Mouse (Mus musculus): Measurements from ENCODE around the gene Creb5. TPM values are rescaled to one million over a fixed set of nuclear protein-coding genes. Genes with fewer than 3 reads are reported as not detected.

Creb5 gene
- polyA plus RNA-seq, 1 experiment from 2014 or later, result 14.8 TPM

GRCm38 (mm10) chr6:53593603-53594002, 306.5 kb downstream of the Creb5 start:
- Histone ChIP-seq H3K27ac (ENCODE audit: low read length) (peak overlapping the region; percentile 3; the same call in 1 of the 2 replicates), H3K9me3 (ENCODE audit: control insufficient read depth, low read length) (peaks cover 2% of the 10 kb centered on the region; the same call in 1 of the 2 replicates), H3K36me3 (ENCODE audit: control insufficient read depth, insufficient read depth) (no peaks in the 10 kb centered on the region), H3K9ac (replicated peaks; ENCODE audit: low read depth, low read length) (no peak overlapping the region), H3K4me2 (ENCODE audit: low read length) (no peak overlapping the region), H3K4me3 (replicated peaks; ENCODE audit: low read length) (no peak overlapping the region), H3K4me1 (replicated peaks; ENCODE audit: control insufficient read depth, insufficient read depth, low read length) (peaks cover 14% of the 10 kb centered on the region), H3K27me3 (replicated peaks; ENCODE audit: control insufficient read depth, insufficient read depth, low read length) (no peaks in the 10 kb centered on the region)
- ATAC-seq, result peak; percentile 79
- 9% methylated on average over 4 of the region's 4 CpGs for WGBS

DNA sequence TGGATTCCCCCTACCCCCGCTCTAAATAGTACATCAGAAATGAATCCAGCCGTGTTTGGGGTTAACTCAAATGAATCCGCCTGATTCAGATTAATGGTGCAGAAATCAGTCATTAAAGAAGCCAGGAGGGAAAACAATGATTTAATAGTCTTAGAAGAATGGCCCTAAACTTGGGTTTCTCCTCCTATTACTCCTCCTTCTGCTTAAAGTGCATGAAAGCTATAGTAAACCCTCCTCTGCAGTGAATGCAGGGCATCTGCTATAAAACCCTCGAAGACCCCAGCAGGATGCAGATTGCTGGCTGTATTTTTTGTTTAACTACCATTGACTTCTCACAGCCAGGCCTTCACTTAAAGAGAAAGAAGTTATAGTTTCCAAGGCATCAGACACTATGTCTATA, 307.2 kb downstream of the Creb5 start:
- Histone ChIP-seq H3K36me3 (ENCODE audit: control insufficient read depth, insufficient read depth) (no peaks in the 10 kb centered on the region), H3K9me3 (ENCODE audit: control insufficient read depth, low read length) (peaks cover 2% of the 10 kb centered on the region; the same call in 1 of the 2 replicates), H3K4me3 (replicated peaks; ENCODE audit: low read length) (no peak overlapping the region), H3K4me2 (ENCODE audit: low read length) (no peak overlapping the region), H3K9ac (replicated peaks; ENCODE audit: low read depth, low read length) (no peak overlapping the region), H3K27me3 (replicated peaks; ENCODE audit: control insufficient read depth, insufficient read depth, low read length) (no peaks in the 10 kb centered on the region), H3K4me1 (replicated peaks; ENCODE audit: control insufficient read depth, insufficient read depth, low read length) (peaks cover 14% of the 10 kb centered on the region), H3K27ac (ENCODE audit: low read length) (no peak overlapping the region)
- 35% methylated on average over 4 of the region's 4 CpGs for WGBS
- no peak for ATAC-seq

DNA sequence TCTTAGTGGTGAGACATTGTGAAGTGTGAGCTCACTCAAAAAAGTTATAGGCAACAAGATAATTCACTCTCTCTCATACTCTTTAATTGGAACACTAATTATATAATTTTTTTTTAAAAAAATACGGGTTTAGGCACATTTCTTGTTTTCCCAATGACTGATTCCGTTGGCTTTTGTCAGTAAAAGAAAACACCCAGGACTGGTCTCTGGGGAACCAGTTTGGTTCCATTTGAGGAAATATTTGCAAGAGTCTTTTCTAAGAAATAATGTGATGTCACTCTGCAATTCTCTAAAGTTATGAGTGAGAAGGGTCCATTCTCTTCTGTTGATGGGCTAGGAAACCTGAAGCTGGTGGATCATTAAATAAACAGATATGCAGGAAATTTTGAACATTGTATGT, 309.3 kb downstream of the Creb5 start:
- Histone ChIP-seq H3K4me2 (ENCODE audit: low read length) (no peak overlapping the region), H3K9ac (replicated peaks; ENCODE audit: low read depth, low read length) (no peak overlapping the region), H3K4me1 (replicated peaks; ENCODE audit: control insufficient read depth, insufficient read depth, low read length) (peaks cover 16% of the 10 kb centered on the region), H3K36me3 (ENCODE audit: control insufficient read depth, insufficient read depth) (no peaks in the 10 kb centered on the region), H3K27me3 (replicated peaks; ENCODE audit: control insufficient read depth, insufficient read depth, low read length) (no peaks in the 10 kb centered on the region), H3K9me3 (ENCODE audit: control insufficient read depth, low read length) (peaks cover 2% of the 10 kb centered on the region; the same call in 1 of the 2 replicates), H3K4me3 (replicated peaks; ENCODE audit: low read length) (no peak overlapping the region), H3K27ac (ENCODE audit: low read length) (no peak overlapping the region)
- WGBS, result 81% methylated on average over 2 of the region's 2 CpGs
- ATAC-seq, result no peak

DNA sequence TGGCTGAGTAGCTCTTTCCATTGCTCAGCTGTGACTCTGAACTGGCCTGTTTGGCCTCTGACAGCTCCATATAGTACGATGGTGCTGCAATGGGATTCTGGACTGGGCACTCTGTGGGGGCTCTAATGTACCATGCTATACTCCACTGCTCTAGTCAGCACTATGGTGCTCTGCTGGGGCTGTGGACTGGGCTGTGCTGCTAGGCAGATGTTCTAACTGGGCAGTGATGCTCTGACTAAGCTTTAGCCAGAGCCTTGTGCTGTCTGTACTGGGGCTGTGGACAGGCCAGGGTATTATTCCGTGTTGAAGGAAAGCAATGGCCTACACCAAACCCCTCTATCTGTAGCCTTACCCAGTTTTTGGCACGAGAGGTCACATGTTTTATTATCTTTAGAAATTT, 316.0 kb downstream of the Creb5 start:
- 75% methylated on average over 3 of the region's 3 CpGs for WGBS
- Histone ChIP-seq H3K36me3 (ENCODE audit: control insufficient read depth, insufficient read depth) (no peaks in the 10 kb centered on the region), H3K9ac (replicated peaks; ENCODE audit: low read depth, low read length) (no peak overlapping the region), H3K27ac (ENCODE audit: low read length) (no peak overlapping the region), H3K4me3 (replicated peaks; ENCODE audit: low read length) (no peak overlapping the region), H3K4me1 (replicated peaks; ENCODE audit: control insufficient read depth, insufficient read depth, low read length) (peaks cover 3% of the 10 kb centered on the region; the same call in 1 of the 2 replicates), H3K4me2 (ENCODE audit: low read length) (no peak overlapping the region), H3K27me3 (replicated peaks; ENCODE audit: control insufficient read depth, insufficient read depth, low read length) (no peaks in the 10 kb centered on the region), H3K9me3 (ENCODE audit: control insufficient read depth, low read length) (no peaks in the 10 kb centered on the region)
- ATAC-seq, result no peak

GRCm38 (mm10) chr6:53603695-53604094, 316.6 kb downstream of the Creb5 start:
- Histone ChIP-seq H3K4me1 (replicated peaks; ENCODE audit: control insufficient read depth, insufficient read depth, low read length) (peaks cover 3% of the 10 kb centered on the region; the same call in 1 of the 2 replicates), H3K4me3 (replicated peaks; ENCODE audit: low read length) (no peak overlapping the region), H3K4me2 (ENCODE audit: low read length) (no peak overlapping the region), H3K27me3 (replicated peaks; ENCODE audit: control insufficient read depth, insufficient read depth, low read length) (no peaks in the 10 kb centered on the region), H3K27ac (ENCODE audit: low read length) (no peak overlapping the region), H3K36me3 (ENCODE audit: control insufficient read depth, insufficient read depth) (no peaks in the 10 kb centered on the region), H3K9ac (replicated peaks; ENCODE audit: low read depth, low read length) (no peak overlapping the region), H3K9me3 (ENCODE audit: control insufficient read depth, low read length) (no peaks in the 10 kb centered on the region)
- whole genome bisulfite sequencing, result 81% methylated on average over 5 of the region's 5 CpGs
- no peak for ATAC-seq

- no peak for ATAC-seq
- Histone ChIP-seq H3K36me3 (ENCODE audit: control insufficient read depth, insufficient read depth) (no peaks in the 10 kb centered on the region), H3K27ac (ENCODE audit: low read length) (no peak overlapping the region), H3K9ac (replicated peaks; ENCODE audit: low read depth, low read length) (no peak overlapping the region), H3K4me1 (replicated peaks; ENCODE audit: control insufficient read depth, insufficient read depth, low read length) (peaks cover 3% of the 10 kb centered on the region; the same call in 1 of the 2 replicates), H3K4me2 (ENCODE audit: low read length) (no peak overlapping the region), H3K9me3 (ENCODE audit: control insufficient read depth, low read length) (no peaks in the 10 kb centered on the region), H3K27me3 (replicated peaks; ENCODE audit: control insufficient read depth, insufficient read depth, low read length) (no peaks in the 10 kb centered on the region), H3K4me3 (replicated peaks; ENCODE audit: low read length) (no peak overlapping the region)
- 59% methylated on average over 3 of the region's 3 CpGs for WGBS
Measured at GRCm38 (mm10) chr6:53604386-53604785, 317.3 kb downstream of the Creb5 start.

- 75% methylated on average over 2 of the region's 2 CpGs for WGBS
Measured at GRCm38 (mm10) chr6:53605184-53605583, 318.1 kb downstream of the Creb5 start.

GRCm38 (mm10) chr6:53611451-53611945, 324.4 kb downstream of the Creb5 start:
- no peak overlapping the region for H3K4me3 ChIP-seq (replicated peaks; ENCODE audit: low read length)
- no peaks in the 10 kb centered on the region for H3K9me3 ChIP-seq (ENCODE audit: control insufficient read depth, low read length)
- no peak overlapping the region for H3K27ac ChIP-seq (ENCODE audit: low read length)
- no peaks in the 10 kb centered on the region for H3K36me3 ChIP-seq (ENCODE audit: control insufficient read depth, insufficient read depth)
- H3K9ac ChIP-seq (replicated peaks; ENCODE audit: low read depth, low read length), result no peak overlapping the region
- peaks cover 8% of the 10 kb centered on the region for H3K4me1 ChIP-seq (replicated peaks; ENCODE audit: control insufficient read depth, insufficient read depth, low read length)
- ATAC-seq, result no peak
- no peaks in the 10 kb centered on the region for H3K27me3 ChIP-seq (replicated peaks; ENCODE audit: control insufficient read depth, insufficient read depth, low read length)
- H3K4me2 ChIP-seq (ENCODE audit: low read length), result no peak overlapping the region
- WGBS, result 67% methylated on average over 5 of the region's 5 CpGs

More at GRCm38 (mm10) chr6:53605184-53605583, 318.1 kb downstream of the Creb5 start:
- H3K27ac ChIP-seq (ENCODE audit: low read length), result no peak overlapping the region
- H3K9me3 ChIP-seq (ENCODE audit: control insufficient read depth, low read length), result no peaks in the 10 kb centered on the region
- no peak overlapping the region for H3K9ac ChIP-seq (replicated peaks; ENCODE audit: low read depth, low read length)
- H3K4me2 ChIP-seq (ENCODE audit: low read length), result no peak overlapping the region
- no peaks in the 10 kb centered on the region for H3K27me3 ChIP-seq (replicated peaks; ENCODE audit: control insufficient read depth, insufficient read depth, low read length)
- ATAC-seq, result peak; percentile 33; the same call in 1 of the 2 replicates
- H3K36me3 ChIP-seq (ENCODE audit: control insufficient read depth, insufficient read depth), result no peaks in the 10 kb centered on the region
- H3K4me3 ChIP-seq (replicated peaks; ENCODE audit: low read length), result no peak overlapping the region
- no peaks in the 10 kb centered on the region for H3K4me1 ChIP-seq (replicated peaks; ENCODE audit: control insufficient read depth, insufficient read depth, low read length)

GRCm38 (mm10) chr6:53612681-53613080, 325.6 kb downstream of the Creb5 start:
- Histone ChIP-seq H3K9me3 (ENCODE audit: control insufficient read depth, low read length) (no peaks in the 10 kb centered on the region), H3K4me3 (replicated peaks; ENCODE audit: low read length) (no peak overlapping the region), H3K36me3 (ENCODE audit: control insufficient read depth, insufficient read depth) (no peaks in the 10 kb centered on the region), H3K27me3 (replicated peaks; ENCODE audit: control insufficient read depth, insufficient read depth, low read length) (no peaks in the 10 kb centered on the region), H3K27ac (ENCODE audit: low read length) (no peak overlapping the region), H3K9ac (replicated peaks; ENCODE audit: low read depth, low read length) (no peak overlapping the region), H3K4me1 (replicated peaks; ENCODE audit: control insufficient read depth, insufficient read depth, low read length) (peaks cover 8% of the 10 kb centered on the region), H3K4me2 (ENCODE audit: low read length) (no peak overlapping the region)
- 32% methylated on average over 6 of the region's 6 CpGs for WGBS
- ATAC-seq, result no peak

Measured in forebrain, embryonic 16.5 days (tissue).